Mouse (Mus musculus) C2C12 (cell line): Measurements from ENCODE around the gene Tbc1d8.

ENCODE experiments used
- CEBPB ChIP-seq: IDR thresholded peaks from one replicate; pipeline ENCODE4 v1.6.1; 2011; ENCODE audit warnings: low read depth, mild to moderate bottlenecking, control low read depth, moderate library complexity
- CTCF ChIP-seq: IDR thresholded peaks from one replicate; pipeline ENCODE4 v1.5.1; 2011; ENCODE audit not compliant: control insufficient read depth, insufficient read depth, insufficient read length
- FOSL1 ChIP-seq: IDR thresholded peaks from one replicate; pipeline ENCODE4 v1.8.0; 2011; ENCODE audit warnings: mild to moderate bottlenecking, low read length; ENCODE audit not compliant: poor library complexity, insufficient read depth, severe bottlenecking
- MAX ChIP-seq: IDR thresholded peaks from one replicate; pipeline ENCODE4 v1.6.1; 2011; ENCODE audit warnings: mild to moderate bottlenecking, control low read depth
- MYOD1 ChIP-seq: IDR thresholded peaks from one replicate; pipeline ENCODE4 v1.6.1; 2011; ENCODE audit warnings: low read depth; ENCODE audit not compliant: control insufficient read depth, insufficient read length
- MYOG ChIP-seq: IDR thresholded peaks from one replicate; pipeline ENCODE4 v1.6.1; 2011; ENCODE audit not compliant: control insufficient read depth, insufficient read length; ENCODE audit errors: extremely low read depth
- USF1 ChIP-seq: IDR thresholded peaks from one replicate; pipeline ENCODE4 v1.6.1; 2011; ENCODE audit warnings: low read depth, mild to moderate bottlenecking, control low read depth, moderate library complexity

DNA sequence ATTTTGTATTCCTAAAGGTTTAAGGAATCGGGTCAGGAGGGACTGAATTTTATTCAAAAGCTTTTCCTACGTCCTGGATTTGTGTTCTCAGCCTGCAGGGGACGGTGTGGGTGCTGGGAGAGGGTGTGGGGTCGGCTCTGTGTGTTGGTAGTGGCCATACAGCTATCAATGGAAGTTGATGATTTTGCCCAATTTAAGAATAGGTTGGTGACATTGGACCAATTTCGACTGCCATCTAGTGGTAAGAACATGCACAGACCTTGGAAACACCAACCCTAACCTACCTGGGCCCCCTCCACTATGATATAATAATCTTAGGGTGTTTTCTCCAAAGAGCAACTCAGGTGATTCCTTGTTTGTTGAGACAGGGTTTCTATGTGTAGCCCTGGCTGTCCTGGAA lies 44.0 kb upstream of the Tbc1d8 start:
- peak; percentile 21 for TF ChIP-seq CTCF
- TF ChIP-seq USF1: no peak
- no peak for TF ChIP-seq MAX
- TF ChIP-seq MYOG: no peak
- TF ChIP-seq MYOD1: no peak
- TF ChIP-seq CEBPB: no peak
- TF ChIP-seq FOSL1: no peak
